Comparison of ENCODE assay signal across 11 mouse cellular contexts in genomic region chr10:14978093-14978755, GRCm38 (mm10).
DNase-seq lines count a peak whose midpoint lies in the region; ATAC-seq lines count a peak whose summit lies in the region.
"Had no signal": no experiment of that assay in that cellular context is flagged by ENCODE, and none has a peak within 500 bp of the region (broad histone marks: within the 10 kb centered on the region; RNA-seq: fewer than 3 reads in every experiment).

No protein-coding gene starts in this region.

- H3K4me3 ChIP-seq in limb, embryonic 13.5 days: no peak overlapping the region
- no peak overlapping the region for H3K4me3 ChIP-seq in limb, embryonic 10.5 days
- H3K4me3 ChIP-seq in embryonic facial prominence, embryonic 14.5 days (ENCODE audit: low read depth, low read length): no peak overlapping the region
- H3K4me3 ChIP-seq: limb, embryonic 15.5 days had no signal

- H3K4me1 ChIP-seq in limb, embryonic 13.5 days: peaks cover 2% of the 10 kb centered on the region; the same call in 1 of the 2 replicates
- no peaks in the 10 kb centered on the region for H3K4me1 ChIP-seq in limb, embryonic 10.5 days
- H3K4me1 ChIP-seq in embryonic facial prominence, embryonic 14.5 days (ENCODE audit: control insufficient read depth, insufficient read depth, low read length): no peaks in the 10 kb centered on the region
- H3K4me1 ChIP-seq: limb, embryonic 15.5 days had no signal

- no peaks in the 10 kb centered on the region for H3K27me3 ChIP-seq in limb, embryonic 13.5 days
- H3K27me3 ChIP-seq in limb, embryonic 10.5 days (ENCODE audit: low read depth, poor library complexity, severe bottlenecking): no peaks in the 10 kb centered on the region
- H3K27me3 ChIP-seq in embryonic facial prominence, embryonic 14.5 days (replicated peaks; ENCODE audit: control insufficient read depth, insufficient read depth, low read length): no peaks in the 10 kb centered on the region
- H3K27me3 ChIP-seq: limb, embryonic 15.5 days had no signal

- no peak overlapping the region for H3K9ac ChIP-seq in limb, embryonic 13.5 days
- no peak overlapping the region for H3K9ac ChIP-seq in embryonic facial prominence, embryonic 14.5 days (ENCODE audit: low read depth, low read length)
- H3K9ac ChIP-seq: limb, embryonic 15.5 days had no signal

- H3K4me2 ChIP-seq in limb, embryonic 13.5 days (replicated peaks): no peak overlapping the region
- no peak overlapping the region for H3K4me2 ChIP-seq in embryonic facial prominence, embryonic 14.5 days (ENCODE audit: low read depth, low read length)
- H3K4me2 ChIP-seq: limb, embryonic 15.5 days had no signal

- no peak for DNase-seq in limb, embryonic 10.5 days (ENCODE audit: low spot score)
- peak; percentile 6 for DNase-seq in adipocyte (ENCODE audit: low spot score)
- peak; percentile 90 for DNase-seq in embryonic facial prominence, embryonic 14.5 days (ENCODE audit: low spot score)
- DNase-seq in kidney, postnatal 10 days: peak; percentile 50
- no peak for DNase-seq in testis, postnatal 10 days (ENCODE audit: low spot score)
- DNase-seq: adrenal gland, postnatal 14 days; cerebellum, adult 18-20 months had no signal

- no peak overlapping the region for H3K27ac ChIP-seq in limb, embryonic 13.5 days
- no peak overlapping the region for H3K27ac ChIP-seq in limb, embryonic 10.5 days
- H3K27ac ChIP-seq in embryonic facial prominence, embryonic 14.5 days (replicated peaks; ENCODE audit: low read depth, low read length): 0 out of 2 replicates have a peak overlapping the region, but pooled peaks have one; percentile 11
- H3K27ac ChIP-seq: limb, embryonic 15.5 days had no signal

- no peaks in the 10 kb centered on the region for H3K9me3 ChIP-seq in limb, embryonic 13.5 days
- no peaks in the 10 kb centered on the region for H3K9me3 ChIP-seq in limb, embryonic 10.5 days (replicated peaks)
- no peaks in the 10 kb centered on the region for H3K9me3 ChIP-seq in embryonic facial prominence, embryonic 14.5 days (ENCODE audit: control insufficient read depth, low read length)
- H3K9me3 ChIP-seq: G1E; limb, embryonic 15.5 days had no signal

- 58% methylated on average over 4 of the region's 4 CpGs for WGBS in limb, embryonic 13.5 days
- 83% methylated on average over 4 of the region's 4 CpGs for WGBS in limb, embryonic 10.5 days
- 18% methylated on average over 4 of the region's 4 CpGs for WGBS in embryonic facial prominence, embryonic 14.5 days

- ATAC-seq in limb, embryonic 13.5 days (ENCODE audit: low FRiP score, low read depth): peak; percentile 61; the same call in 1 of the 2 replicates
- peak; percentile 82 for ATAC-seq in embryonic facial prominence, embryonic 14.5 days (ENCODE audit: low read depth)
- ATAC-seq in erythroid progenitor cell, adult 5-6 weeks (replicated peaks; ENCODE audit: low FRiP score, poor library complexity, severe bottlenecking): no peak

- H3K36me3 ChIP-seq in limb, embryonic 13.5 days: no peaks in the 10 kb centered on the region
- H3K36me3 ChIP-seq in limb, embryonic 10.5 days: no peaks in the 10 kb centered on the region
- no peaks in the 10 kb centered on the region for H3K36me3 ChIP-seq in embryonic facial prominence, embryonic 14.5 days (ENCODE audit: control insufficient read depth, insufficient read depth, low read length)
- H3K36me3 ChIP-seq: G1E; limb, embryonic 15.5 days had no signal

Comparison
In these comparisons a context has a peak if more than half of its experiments do, and no peak if none do; other contexts are left out.
1. DNase-seq: peak in adipocyte (single experiment), embryonic facial prominence, embryonic 14.5 days (single experiment) and kidney, postnatal 10 days (single experiment); none in limb, embryonic 10.5 days (single experiment) and testis, postnatal 10 days (single experiment).